Mouse (Mus musculus): ENCODE data around the gene 6030408B16Rik. TPM values are rescaled to one million over a fixed set of nuclear protein-coding genes. Genes with fewer than 3 reads are reported as not detected.

The 6030408B16Rik gene
- polyA plus RNA-seq, 1 experiment from 2014 or later, result 0.23 TPM

GRCm38 (mm10) chr15:101316913-101317813 is 24.2 kb downstream of the 6030408B16Rik start:
- DNase-seq (ENCODE audit: low spot score) (no peak), ATAC-seq (ENCODE audit: low FRiP score) (no peak)
- WGBS, result 79% methylated on average over 18 of the region's 18 CpGs
- H3K9me3 ChIP-seq (ENCODE audit: control insufficient read depth, low read length), result no peaks in the 10 kb centered on the region
- no peaks in the 10 kb centered on the region; the same call in 1 of the 2 replicates for H3K27me3 ChIP-seq (ENCODE audit: control insufficient read depth, insufficient read depth, low read length)
- no peaks in the 10 kb centered on the region for H3K36me3 ChIP-seq (replicated peaks; ENCODE audit: control insufficient read depth, insufficient read depth)
- no peak overlapping the region for H3K27ac ChIP-seq
- no peak overlapping the region for H3K4me2 ChIP-seq (replicated peaks)
- H3K4me3 ChIP-seq (replicated peaks; ENCODE audit: low read length), result no peak overlapping the region
- no peaks in the 10 kb centered on the region for H3K4me1 ChIP-seq (replicated peaks; ENCODE audit: control insufficient read depth, insufficient read depth, low read length)
- no peak overlapping the region for H3K9ac ChIP-seq

DNA sequence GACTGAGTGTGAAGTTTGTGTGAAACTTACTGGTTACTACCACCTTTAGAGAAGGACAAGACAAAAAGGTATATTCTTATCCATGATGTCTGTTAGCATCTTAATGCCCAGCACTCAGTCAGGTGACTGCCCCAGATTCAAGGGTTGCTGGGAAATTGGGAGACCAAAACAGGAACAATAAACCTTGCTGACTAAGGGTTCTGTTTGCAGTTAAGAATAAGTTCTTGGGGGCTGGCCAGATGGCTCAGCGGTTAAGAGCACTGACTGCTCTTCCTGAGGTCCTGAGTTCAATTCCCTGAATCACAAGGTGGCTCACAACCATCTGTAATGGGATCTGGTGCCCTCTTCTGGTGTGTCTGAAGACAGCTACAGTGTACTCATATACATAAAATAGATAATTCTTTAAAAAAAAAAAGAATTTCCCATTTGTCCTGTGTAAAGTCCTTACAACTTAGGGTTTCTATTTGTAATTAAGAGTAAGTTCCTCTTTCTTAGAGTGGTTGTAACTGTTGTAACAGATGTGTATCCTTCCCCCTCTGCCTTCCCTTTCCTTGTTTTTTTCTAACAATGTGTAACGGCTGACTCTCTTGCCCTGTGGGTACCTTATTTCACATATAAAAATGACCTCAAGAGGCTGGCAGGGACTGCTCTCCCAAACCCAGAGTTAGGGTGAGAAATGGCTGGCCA is 24.9 kb downstream of the 6030408B16Rik start:
- Histone ChIP-seq H3K4me1 (replicated peaks; ENCODE audit: control insufficient read depth, insufficient read depth, low read length) (no peaks in the 10 kb centered on the region), H3K4me3 (replicated peaks; ENCODE audit: low read length) (no peak overlapping the region), H3K4me2 (replicated peaks) (no peak overlapping the region), H3K9ac (no peak overlapping the region), H3K36me3 (replicated peaks; ENCODE audit: control insufficient read depth, insufficient read depth) (no peaks in the 10 kb centered on the region), H3K27me3 (ENCODE audit: control insufficient read depth, insufficient read depth, low read length) (no peaks in the 10 kb centered on the region; the same call in 1 of the 2 replicates), H3K27ac (no peak overlapping the region), H3K9me3 (ENCODE audit: control insufficient read depth, low read length) (no peaks in the 10 kb centered on the region)
- ATAC-seq (ENCODE audit: low FRiP score) (no peak), DNase-seq (ENCODE audit: low spot score) (no peak)
- WGBS, result 72% methylated on average over 2 of the region's 2 CpGs

DNA sequence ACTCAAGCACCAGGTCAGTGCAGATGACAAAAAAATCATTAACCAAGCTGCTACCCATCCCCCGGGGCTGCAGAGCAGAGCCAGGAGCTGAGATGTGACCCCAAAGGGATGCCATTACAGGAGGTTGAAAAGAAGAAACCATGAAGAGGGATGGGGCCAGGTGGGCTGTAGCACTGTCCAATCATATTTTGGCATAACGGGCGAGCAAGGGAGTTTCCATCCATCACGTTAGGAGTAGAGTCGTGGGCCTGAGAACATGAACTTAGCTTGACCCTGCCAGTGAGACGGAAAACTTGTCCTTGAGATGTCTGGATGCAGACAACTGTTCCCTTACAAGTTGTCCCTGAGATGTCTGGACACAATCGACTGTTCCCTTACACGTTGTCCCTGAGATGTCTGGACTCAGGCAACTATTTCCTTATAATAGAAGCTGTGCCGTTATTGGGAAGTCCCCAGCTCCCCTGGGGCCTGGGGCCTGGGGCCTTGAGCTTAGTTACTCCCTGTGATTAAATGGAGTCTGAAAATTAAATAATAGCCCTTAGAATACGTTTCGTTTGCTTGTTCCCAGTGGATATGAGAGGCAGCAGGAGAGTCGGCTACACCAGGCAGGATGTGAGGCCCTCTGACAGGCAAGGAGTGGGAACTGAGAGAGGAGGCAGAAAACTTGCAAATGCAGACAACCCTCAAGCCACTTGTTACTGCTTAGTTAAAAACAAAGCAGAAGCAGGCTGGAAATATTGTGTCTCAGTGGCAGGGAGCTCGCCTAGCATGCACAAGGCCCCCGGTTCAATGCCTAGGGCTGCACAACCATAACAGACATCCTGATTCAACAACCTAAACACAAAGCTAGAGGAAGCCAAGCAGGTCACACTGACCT is 26.1 kb downstream of the 6030408B16Rik start:
- 65% methylated on average over 14 of the region's 14 CpGs for WGBS
- ATAC-seq (ENCODE audit: low FRiP score) (no peak), DNase-seq (ENCODE audit: low spot score) (no peak)
- Histone ChIP-seq H3K4me3 (replicated peaks; ENCODE audit: low read length) (no peak overlapping the region), H3K4me2 (replicated peaks) (no peak overlapping the region), H3K36me3 (replicated peaks; ENCODE audit: control insufficient read depth, insufficient read depth) (no peaks in the 10 kb centered on the region), H3K4me1 (replicated peaks; ENCODE audit: control insufficient read depth, insufficient read depth, low read length) (no peaks in the 10 kb centered on the region), H3K9ac (no peak overlapping the region), H3K27me3 (ENCODE audit: control insufficient read depth, insufficient read depth, low read length) (no peaks in the 10 kb centered on the region; the same call in 1 of the 2 replicates), H3K9me3 (ENCODE audit: control insufficient read depth, low read length) (no peaks in the 10 kb centered on the region), H3K27ac (no peak overlapping the region)

- Histone ChIP-seq H3K27me3 (ENCODE audit: control insufficient read depth, insufficient read depth, low read length) (no peaks in the 10 kb centered on the region; the same call in 1 of the 2 replicates), H3K4me1 (replicated peaks; ENCODE audit: control insufficient read depth, insufficient read depth, low read length) (no peaks in the 10 kb centered on the region), H3K4me2 (replicated peaks) (no peak overlapping the region), H3K4me3 (replicated peaks; ENCODE audit: low read length) (no peak overlapping the region), H3K9ac (no peak overlapping the region), H3K9me3 (ENCODE audit: control insufficient read depth, low read length) (no peaks in the 10 kb centered on the region), H3K36me3 (replicated peaks; ENCODE audit: control insufficient read depth, insufficient read depth) (no peaks in the 10 kb centered on the region), H3K27ac (no peak overlapping the region)
- DNase-seq (ENCODE audit: low spot score) (no peak), ATAC-seq (ENCODE audit: low FRiP score) (no peak)
- 91% methylated on average over 6 of the region's 6 CpGs for WGBS
These were observed 27.1 kb downstream of the 6030408B16Rik start for GRCm38 (mm10) chr15:101320010-101320617.

GRCm38 (mm10) chr15:101320618-101321041 is 27.6 kb downstream of the 6030408B16Rik start:
- no peaks in the 10 kb centered on the region; the same call in 1 of the 2 replicates for H3K27me3 ChIP-seq (ENCODE audit: control insufficient read depth, insufficient read depth, low read length)
- no peaks in the 10 kb centered on the region for H3K9me3 ChIP-seq (ENCODE audit: control insufficient read depth, low read length)
- no peaks in the 10 kb centered on the region for H3K4me1 ChIP-seq (replicated peaks; ENCODE audit: control insufficient read depth, insufficient read depth, low read length)
- no peak overlapping the region for H3K4me3 ChIP-seq (replicated peaks; ENCODE audit: low read length)
- DNase-seq (ENCODE audit: low spot score), result no peak
- H3K36me3 ChIP-seq (replicated peaks; ENCODE audit: control insufficient read depth, insufficient read depth), result no peaks in the 10 kb centered on the region
- no peak overlapping the region for H3K9ac ChIP-seq
- WGBS, result 77% methylated on average over 6 of the region's 6 CpGs
- H3K27ac ChIP-seq, result no peak overlapping the region
- no peak overlapping the region for H3K4me2 ChIP-seq (replicated peaks)
- no peak for ATAC-seq (ENCODE audit: low FRiP score)

DNA sequence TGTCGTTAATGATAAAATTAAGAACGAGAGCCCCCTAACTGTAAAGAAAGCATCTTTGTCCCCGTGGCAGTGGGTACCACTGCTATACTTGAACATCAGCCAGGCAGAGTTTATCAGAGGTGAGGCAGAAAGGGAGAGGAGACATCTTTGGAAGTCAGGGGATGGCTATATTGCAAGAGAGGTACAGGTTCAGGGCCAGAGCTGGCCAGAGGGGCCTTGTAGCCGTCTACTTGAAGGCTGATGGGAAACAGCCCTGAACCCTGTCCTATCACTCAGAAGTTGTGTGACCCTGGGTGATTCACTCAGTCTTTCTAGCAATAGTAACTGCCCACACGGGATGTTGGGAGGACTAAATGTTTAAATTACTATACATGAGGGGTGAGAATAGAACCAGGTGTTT is 28.1 kb downstream of the 6030408B16Rik start:
- Histone ChIP-seq H3K27ac (no peak overlapping the region), H3K4me3 (replicated peaks; ENCODE audit: low read length) (no peak overlapping the region), H3K27me3 (ENCODE audit: control insufficient read depth, insufficient read depth, low read length) (no peaks in the 10 kb centered on the region; the same call in 1 of the 2 replicates), H3K36me3 (replicated peaks; ENCODE audit: control insufficient read depth, insufficient read depth) (no peaks in the 10 kb centered on the region), H3K4me2 (replicated peaks) (no peak overlapping the region), H3K9me3 (ENCODE audit: control insufficient read depth, low read length) (no peaks in the 10 kb centered on the region), H3K4me1 (replicated peaks; ENCODE audit: control insufficient read depth, insufficient read depth, low read length) (no peaks in the 10 kb centered on the region), H3K9ac (no peak overlapping the region)
- WGBS, result 72% methylated on average over 5 of the region's 5 CpGs
- DNase-seq (ENCODE audit: low spot score), result no peak
- ATAC-seq (ENCODE audit: low FRiP score), result no peak

GRCm38 (mm10) chr15:101322106-101322505 is 29.1 kb downstream of the 6030408B16Rik start:
- 83% methylated on average over 5 of the region's 5 CpGs for WGBS
- no peak for ATAC-seq (ENCODE audit: low FRiP score)

DNA sequence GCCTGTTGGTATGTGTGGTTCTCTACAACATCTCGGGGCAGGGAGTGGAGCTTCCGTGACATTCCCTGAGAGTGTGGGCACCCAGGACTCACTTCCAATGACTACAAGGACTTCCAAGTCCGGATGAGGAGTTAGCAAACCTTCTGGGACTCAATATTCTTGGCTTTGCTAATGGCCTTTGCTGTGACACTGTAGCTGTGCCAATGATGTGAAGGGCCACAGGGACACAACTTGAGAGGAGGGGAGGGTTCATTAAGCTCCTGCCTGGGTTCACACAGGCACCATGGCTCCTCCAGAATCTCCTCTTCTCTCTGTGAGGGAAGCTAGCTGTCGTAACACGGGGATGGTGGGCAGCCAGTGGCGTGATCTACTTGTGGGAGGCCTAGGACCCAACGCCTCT is 29.6 kb downstream of the 6030408B16Rik start:
- ATAC-seq (ENCODE audit: low FRiP score) (no peak), DNase-seq (ENCODE audit: low spot score) (no peak)
- Histone ChIP-seq H3K9ac (no peak overlapping the region), H3K27ac (no peak overlapping the region), H3K27me3 (ENCODE audit: control insufficient read depth, insufficient read depth, low read length) (no peaks in the 10 kb centered on the region), H3K9me3 (ENCODE audit: control insufficient read depth, low read length) (no peaks in the 10 kb centered on the region), H3K4me1 (replicated peaks; ENCODE audit: control insufficient read depth, insufficient read depth, low read length) (no peaks in the 10 kb centered on the region), H3K36me3 (replicated peaks; ENCODE audit: control insufficient read depth, insufficient read depth) (no peaks in the 10 kb centered on the region), H3K4me3 (replicated peaks; ENCODE audit: low read length) (no peak overlapping the region), H3K4me2 (replicated peaks) (no peak overlapping the region)
- WGBS, result 93% methylated on average over 7 of the region's 7 CpGs

More at GRCm38 (mm10) chr15:101322106-101322505, 29.1 kb downstream of the 6030408B16Rik start:
- Histone ChIP-seq H3K4me3 (replicated peaks; ENCODE audit: low read length) (no peak overlapping the region), H3K27ac (no peak overlapping the region), H3K4me2 (replicated peaks) (no peak overlapping the region), H3K27me3 (ENCODE audit: control insufficient read depth, insufficient read depth, low read length) (no peaks in the 10 kb centered on the region; the same call in 1 of the 2 replicates), H3K4me1 (replicated peaks; ENCODE audit: control insufficient read depth, insufficient read depth, low read length) (no peaks in the 10 kb centered on the region), H3K36me3 (replicated peaks; ENCODE audit: control insufficient read depth, insufficient read depth) (no peaks in the 10 kb centered on the region), H3K9me3 (ENCODE audit: control insufficient read depth, low read length) (no peaks in the 10 kb centered on the region), H3K9ac (no peak overlapping the region)
- DNase-seq (ENCODE audit: low spot score), result no peak
